Mouse (Mus musculus): ENCODE measurements around the gene Echdc2.
"Not testable (repeated sequence)": the region's sequence is repeated elsewhere in the genome, so short reads cannot be mapped to it uniquely, and the experiment has no call there.

The Echdc2 gene

DNA sequence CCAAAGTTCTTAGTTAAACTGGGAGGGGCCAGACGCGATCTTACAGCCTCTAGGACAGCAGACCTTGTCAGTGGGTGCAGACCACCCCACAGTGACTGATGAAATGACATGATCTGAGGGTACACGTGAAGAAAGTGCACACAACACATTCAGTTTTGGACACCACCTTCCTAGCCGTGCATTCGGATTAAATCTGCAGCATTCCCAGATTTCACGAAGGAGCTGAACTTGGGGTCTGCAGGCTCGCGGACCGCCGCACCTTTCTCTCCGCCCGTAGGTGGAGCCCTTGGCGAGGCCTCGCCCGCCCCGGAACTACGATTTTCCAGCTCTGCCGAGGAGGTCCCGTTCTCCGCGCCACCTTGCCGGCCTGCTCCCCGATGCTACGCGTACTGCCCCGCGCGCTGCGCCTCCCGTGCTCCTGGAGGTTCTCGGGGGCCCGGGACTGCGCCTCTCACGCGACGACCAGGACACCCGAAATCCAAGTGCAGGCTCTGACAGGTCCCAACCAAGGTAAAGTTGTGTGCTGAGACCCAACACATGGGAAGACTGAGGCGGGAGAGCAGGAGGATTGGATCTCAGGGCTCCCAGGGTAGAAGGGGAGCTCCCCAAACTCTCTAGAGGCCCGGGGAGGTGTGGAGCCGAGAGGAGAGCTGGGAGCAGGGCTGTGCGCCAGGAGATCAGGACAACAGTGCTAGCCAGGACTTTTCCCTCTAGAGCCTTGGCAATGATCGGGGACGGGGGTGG lies at the start of gene Echdc2:
Echdc2 (plus strand) TSS at position 286 of the 744 bp plus-strand sequence.
- peak; percentile 46 for DNase-seq

DNA sequence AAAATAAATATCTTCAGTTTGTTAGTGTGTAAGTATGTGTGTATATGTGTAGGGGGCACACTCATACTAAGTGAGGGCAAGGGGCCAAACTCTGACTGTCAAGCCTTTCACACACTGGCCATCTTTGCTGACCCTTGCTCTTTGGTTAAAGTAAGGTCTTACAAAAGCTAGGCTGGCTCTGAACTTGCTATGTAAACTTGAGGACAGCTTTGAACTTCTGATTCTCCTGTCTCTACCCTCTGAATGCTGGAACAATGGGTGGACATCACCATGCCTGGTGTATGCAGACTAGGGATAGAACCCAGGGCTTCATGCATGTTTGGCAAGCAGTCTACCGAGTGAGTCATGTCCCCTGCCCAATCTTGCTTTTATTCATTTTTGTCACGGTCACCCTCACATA lies 48.8 kb upstream of the Echdc2 start:
- no peak for DNase-seq

DNA sequence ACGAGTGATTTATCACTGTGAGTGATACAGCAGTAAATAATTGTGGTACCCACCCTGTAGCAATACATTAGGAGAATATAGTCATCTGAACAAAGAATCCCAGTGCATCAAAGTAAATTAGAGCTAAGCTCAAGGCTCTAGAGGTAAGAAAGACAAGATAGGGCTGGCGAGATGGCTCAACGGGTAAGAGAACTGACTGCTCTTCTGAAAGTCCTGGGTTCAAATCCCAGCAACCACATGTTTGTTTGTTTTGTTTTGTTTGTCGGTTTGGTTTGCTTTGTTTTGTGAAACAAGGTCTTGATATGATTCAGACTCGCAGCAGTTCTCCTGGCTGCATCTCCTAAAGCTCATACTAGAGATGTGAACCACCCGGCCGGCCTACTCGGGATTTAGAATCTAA lies 47.7 kb upstream of the Echdc2 start:
- DNase-seq: peak; percentile 7

DNA sequence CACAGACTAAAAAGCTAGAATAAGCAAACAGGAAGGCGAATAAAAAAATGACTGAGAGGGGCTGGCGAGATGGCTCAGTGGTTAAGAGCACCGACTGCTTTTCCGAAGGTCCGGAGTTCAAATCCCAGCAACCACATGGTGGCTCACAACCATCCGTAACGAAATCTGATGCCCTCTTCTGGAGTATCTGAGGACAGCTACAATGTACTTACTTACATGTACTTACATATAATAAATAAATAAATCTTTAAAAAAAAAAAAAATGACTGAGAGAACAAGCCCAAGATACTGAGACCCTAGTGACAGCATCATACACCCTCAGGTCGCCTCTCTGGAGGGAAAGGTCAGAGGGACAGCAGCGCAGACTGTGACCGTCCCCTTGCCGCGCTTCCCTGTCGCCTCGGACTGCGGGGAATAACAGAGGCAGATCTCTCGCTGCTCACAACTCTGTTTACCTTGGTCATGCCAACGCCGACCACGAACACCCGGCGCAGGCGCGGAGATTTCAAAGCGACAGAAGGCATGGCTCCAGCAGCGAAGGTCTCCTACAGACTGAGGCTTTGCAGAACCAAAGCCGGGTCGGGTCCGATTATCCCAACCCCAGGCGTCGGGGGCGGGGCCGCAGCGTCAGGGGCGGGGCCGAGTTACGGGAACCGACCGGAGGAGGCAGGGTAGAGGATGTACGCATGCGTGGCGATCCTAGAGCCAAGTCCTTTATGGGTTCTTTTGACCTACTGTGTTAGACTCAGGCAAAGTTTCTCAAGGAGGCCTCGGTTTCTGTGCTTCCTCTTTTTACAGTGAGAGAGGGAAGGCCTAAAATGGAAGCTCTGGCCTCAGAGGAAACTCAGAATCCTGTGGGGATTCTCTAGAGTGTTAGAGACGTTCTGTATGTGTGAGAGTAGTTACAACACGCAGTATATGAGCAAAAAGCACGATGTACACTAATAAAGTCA lies 47.0 kb upstream of the Echdc2 start:
- DNase-seq: peak; percentile 97

DNA sequence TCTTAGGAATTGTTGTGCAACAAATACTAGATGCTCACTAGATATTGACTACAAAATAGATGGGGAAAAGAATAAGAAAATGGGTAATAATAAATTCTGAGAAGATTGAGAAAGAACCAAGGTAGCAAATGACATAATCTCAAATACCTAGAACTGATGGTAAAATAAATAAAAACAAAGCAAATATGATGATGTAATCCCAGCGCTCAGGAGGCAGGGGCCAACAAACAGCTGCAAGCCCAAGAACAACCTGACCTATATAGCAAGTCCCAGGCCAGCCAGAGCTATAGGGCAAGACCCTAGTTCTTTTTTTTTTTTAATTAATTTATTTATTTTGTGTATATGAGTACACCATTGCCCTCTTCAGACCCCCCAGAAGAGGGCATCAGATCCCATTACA lies 41.1 kb upstream of the Echdc2 start:
- no peak for DNase-seq

DNA sequence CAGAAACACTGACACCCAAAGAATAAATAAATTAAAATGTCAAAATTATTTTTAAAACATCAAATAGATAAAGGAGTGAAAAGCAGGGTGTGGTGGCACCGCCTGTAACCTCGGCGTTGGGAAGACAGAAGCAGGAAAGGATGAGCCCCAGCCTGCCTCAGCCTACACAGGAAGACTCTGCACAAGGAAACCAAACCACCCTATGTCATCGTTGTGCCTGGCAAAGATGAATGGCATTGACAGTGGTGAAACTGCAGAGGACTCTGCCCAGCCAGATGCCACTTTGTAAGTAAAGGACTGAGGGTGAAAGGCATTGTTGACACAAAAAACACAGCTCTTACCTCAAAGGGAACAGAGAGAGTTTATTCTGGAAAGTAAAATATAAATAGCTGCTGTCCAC lies 39.0 kb upstream of the Echdc2 start:
- DNase-seq: no peak

DNA sequence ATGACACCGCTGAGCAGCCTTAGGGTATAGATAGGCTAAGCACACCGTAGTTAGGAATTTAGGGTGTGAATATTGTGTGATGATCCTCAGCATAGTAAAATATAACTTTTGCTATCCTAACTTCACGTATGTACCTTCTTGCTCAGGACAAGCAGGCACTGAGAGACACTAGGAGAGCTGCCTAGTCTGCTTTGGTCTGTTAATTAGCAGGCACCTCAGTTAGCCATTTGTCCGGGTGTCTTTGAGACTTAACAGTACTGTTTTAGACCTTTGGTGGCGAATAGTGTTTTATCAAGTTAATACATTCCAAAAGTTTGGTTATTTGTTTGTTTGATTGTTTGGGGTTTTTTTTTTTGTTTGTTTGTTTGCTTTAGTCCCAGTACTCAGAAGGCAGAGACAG lies 37.7 kb upstream of the Echdc2 start:
- no peak for DNase-seq

DNA sequence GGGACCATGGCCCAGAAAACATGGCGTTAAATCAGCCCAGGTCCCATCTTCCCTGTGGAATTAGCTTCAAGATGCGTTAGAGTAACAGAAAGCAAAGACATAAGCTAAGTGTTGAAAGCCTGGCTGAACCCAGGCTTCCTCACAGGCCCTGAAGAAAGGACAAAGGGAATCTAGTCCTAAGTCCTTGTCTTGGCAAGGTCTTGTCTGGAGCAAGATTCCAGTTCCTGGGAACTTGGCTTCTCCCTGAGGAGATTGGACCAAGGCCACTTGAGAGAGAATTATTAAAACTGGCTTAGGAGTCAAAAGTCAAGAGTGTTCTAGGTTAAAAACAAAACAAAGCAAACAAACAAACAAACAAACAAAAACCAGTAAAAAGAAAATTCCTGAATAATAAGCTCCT lies 36.9 kb upstream of the Echdc2 start:
- DNase-seq: no peak

DNA sequence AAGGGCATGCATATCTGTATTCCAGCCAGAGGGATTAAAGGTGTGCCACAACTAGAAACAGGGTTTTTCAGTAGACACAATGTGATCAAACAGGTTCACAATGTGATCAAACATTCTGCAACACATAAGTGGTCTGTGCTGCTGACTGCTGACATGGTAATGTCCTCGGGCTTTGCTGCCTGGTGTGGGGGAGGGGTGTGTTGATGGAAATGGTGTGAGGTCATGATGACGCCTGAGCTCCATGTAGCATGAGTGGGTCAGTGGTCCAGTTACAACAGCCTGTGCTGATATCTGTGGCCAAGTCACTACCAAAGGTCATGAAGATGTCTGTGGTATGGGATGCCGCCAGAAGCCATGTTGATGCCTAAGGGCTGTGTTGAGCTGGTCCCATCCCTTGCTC lies 34.8 kb upstream of the Echdc2 start:
- DNase-seq: no peak

DNA sequence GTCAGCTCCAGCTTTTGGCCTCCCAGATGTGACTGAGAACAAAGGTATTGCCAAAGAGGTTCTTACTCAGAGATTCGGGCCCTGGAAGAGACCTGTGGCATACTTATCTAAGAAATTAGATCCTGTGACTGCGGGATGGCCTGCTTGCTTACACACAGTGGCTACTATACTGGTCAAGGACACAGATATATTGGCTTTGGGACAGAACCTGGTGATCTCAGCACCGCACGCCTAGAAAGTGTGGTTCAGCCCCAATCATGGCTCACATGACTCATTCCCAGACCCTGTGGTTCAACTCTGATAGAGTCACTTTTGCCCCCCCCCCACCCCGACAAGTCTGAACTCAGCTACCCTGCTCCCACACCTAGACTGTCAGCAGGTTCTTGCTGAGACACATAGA lies 28.3 kb upstream of the Echdc2 start:
- no peak for DNase-seq

DNA sequence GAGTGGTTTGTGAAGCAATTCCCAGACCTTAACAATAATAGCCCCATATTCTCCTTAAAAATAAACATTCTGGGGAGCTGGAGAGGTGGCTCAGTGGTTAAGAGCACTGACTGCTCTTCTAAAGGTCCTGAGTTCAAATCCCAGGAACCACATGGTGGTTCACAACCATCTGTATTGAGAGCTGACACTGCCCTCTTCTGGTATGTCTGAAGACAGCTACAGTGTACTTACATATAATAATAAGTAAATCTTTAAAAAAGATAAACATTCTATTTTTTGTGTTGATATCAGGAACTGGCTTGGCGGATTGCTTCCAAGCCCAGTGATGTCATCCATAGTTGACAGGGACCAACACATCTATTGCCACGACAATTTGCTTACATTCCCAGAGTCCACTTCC lies 22.1 kb upstream of the Echdc2 start:
- DNase-seq: not testable (repeated sequence)

DNA sequence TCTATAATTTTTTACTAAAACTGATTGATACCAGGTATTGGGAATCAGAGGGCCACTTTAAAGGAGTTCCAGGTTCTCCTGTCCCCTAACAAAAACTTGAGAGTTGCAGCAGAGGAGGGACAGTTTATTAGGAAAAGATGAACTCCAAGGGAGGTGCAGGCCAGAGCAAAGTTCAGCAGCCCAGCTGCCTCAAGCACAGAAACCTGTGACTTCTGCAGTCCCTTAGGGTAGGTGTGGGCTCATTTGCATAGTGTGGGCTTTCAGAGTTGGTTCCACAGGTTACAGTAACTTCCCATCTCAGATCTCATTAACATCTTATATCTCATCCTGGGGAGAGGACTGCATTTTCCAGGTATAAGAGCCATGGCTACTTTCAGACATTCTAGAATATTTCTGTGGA lies 21.5 kb upstream of the Echdc2 start:
- no peak for DNase-seq

DNA sequence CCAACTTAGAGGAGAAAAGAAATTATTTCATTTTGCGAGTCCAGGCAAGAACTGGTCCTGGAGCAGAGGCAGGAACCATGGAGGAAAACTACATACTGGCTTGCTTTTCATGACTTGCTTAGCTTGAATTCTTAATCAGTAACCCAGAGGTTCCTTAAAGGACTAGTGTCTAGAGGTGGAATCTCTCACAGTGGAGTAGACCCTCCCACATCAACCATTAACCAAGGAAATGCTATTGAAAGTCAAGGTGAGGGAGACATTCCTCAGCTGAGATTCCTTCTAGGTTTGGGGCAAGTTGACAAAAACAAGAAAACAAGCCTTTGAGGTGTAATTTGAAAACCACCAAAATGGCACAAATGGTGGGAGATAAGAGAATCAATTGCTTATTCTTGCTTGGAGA lies 20.4 kb upstream of the Echdc2 start, which contains the start of gene Scp2:
Scp2 (minus strand) TSS at position 119 of the 400 bp plus-strand sequence.
- no peak for DNase-seq

DNA sequence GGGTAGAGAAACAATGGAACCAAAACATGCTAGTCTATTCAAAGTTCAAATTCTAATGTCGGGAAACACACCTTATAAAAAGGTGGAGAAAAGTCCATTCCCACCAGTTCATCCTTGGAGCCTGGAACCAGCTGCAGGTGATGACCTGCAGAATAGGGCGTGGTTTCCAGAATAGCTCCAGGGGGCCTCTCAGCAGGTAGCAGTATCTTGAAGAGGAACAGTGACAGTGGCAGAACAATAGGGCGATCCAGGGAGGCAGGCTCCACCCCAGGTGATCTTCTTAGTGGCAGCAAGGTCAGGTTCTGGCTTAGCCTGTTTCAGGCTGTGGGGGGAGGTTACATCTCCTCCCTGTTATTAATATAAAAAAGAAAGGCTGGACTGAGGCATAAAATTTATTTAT lies 19.7 kb upstream of the Echdc2 start:
- not testable (repeated sequence) for DNase-seq

DNA sequence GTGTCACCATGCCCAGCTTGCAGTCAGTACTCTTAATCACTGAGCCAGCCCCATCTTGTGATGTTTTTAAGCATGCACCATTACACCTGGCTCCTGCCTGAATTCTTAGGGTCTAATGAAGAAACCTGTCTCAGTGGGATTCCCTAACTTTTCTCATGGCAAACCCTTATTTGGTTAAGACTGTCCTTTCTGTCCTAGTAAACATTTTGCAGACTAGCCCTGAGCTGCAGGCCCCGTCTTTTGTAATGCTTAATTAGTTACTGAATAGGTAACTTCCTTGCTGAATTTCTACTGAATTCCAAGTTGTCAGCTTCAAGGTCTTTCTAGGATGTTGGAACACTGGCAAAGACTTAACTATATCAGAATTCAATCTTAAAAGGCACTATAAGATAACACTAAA lies 10.1 kb upstream of the Echdc2 start:
- DNase-seq: not testable (repeated sequence)

DNA sequence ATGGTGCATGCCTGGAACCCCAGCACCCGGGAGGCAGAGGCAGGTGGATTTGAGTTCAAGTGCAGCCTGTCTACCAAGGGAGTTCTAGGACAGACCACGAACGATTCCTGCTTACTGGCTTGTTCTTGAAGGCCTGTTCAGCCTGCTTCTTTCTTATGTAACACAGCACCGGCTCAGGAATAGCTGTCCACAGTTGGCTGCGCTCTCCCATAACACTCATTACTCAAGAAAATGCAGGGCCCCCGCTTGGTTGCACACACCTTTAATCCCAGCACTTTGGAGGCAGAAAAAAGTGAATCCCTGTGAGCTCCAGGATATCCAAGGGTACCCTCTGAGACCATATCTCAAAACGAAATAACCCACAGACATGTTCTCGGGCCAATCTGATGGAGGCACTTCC lies 3.3 kb upstream of the Echdc2 start:
- no peak for DNase-seq

DNA sequence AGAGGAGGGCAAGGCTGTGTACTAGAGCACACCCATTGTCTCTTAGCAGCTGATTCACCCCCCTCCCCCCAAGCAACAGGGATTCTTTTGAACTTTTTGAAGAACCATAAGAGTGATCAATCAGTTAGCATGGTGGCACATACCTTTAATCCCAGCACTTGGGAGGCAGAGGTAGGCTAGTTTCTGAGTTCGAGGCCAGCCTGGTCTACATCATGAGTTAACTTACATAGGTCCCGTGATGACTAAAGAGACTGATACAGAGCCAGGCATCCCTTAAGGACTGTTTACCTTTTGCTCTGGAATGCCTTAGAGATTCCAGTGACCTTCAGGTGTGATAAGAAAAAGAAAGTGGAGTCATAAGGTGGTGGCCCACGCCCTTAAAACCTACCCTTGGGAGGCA lies 1.9 kb upstream of the Echdc2 start:
- no peak for DNase-seq

DNA sequence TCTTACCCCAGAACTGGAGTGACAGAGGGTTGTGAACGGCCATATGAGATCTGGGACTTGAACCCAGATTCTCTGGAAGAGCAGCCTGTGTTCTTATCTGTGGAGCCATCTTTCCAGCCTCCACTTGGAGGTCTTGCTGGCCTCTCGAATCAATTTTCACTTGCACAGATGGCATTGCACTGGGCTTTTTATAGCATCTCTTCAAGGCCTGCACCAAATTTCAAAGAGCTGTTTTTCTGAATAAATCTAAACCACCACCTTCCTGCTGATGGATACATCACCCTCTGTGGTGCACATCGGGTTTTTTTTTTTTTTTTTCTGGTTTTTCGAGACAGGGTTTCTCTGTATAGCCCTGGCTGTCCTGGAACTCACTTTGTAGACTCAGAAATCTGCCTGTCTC lies 1.6 kb downstream of the Echdc2 start:
- DNase-seq: no peak

DNA sequence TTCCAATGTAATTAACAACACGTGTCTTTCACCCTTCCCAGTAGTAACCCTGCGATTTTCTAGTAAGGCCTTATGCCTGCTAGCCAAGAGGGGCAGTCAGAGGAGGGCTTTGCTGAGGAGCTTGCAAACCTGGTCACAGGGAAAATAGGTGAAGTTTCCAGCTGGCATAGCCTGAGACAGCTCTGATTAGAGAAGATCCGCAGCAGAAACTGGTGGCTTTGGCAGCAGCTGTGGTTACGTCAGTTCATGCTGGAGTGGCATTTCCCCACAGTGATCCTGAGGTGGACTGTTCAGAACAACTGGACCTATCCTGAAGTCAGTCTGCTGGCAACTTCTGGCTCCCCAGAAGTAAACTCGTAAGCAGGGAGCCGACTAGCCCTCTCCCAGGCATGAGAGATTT lies 2.8 kb downstream of the Echdc2 start:
- DNase-seq: no peak

DNA sequence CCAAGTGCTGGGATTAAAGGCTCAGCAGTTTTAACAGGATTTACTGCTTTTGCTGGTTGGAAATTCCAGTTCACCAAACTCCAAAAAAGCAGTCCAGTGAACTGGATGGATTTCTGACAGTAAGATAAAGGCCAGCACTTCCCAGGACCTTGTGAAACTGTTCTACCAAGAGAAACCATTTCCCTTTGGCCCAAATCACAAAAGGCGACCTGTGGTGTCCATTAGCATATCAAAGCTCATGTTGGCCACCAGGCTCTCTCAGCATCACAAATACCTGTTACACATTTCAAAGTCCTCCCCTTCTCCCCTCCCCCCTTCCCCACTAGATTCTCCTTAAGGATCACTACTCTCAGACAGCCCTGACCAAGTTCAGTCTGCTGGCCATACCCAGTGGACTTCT lies 17.0 kb downstream of the Echdc2 start:
- DNase-seq: no peak

DNA sequence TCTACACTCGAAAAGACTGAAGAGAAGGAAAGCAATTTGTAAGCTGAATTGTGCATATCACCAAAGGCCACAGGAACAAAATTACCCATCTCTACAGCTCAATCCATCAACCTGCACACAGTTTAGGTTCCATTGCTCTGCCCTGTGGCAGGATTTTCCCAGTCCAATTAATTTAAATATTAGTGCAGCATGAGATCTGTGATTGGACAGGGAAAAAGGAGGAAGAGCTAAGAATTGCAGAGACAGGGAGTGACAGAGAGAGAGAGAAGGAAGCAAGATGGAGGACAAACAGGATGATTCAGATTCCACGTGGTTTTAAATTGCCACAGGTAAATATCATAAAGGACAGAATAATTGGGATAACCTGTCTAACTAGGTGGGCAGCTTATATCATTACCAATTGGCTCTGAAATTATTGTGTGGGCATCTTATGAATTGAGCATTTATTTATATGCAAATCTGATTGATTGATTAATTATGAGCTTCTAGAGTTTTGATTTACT lies 27.6 kb downstream of the Echdc2 start:
- DNase-seq: no peak

DNA sequence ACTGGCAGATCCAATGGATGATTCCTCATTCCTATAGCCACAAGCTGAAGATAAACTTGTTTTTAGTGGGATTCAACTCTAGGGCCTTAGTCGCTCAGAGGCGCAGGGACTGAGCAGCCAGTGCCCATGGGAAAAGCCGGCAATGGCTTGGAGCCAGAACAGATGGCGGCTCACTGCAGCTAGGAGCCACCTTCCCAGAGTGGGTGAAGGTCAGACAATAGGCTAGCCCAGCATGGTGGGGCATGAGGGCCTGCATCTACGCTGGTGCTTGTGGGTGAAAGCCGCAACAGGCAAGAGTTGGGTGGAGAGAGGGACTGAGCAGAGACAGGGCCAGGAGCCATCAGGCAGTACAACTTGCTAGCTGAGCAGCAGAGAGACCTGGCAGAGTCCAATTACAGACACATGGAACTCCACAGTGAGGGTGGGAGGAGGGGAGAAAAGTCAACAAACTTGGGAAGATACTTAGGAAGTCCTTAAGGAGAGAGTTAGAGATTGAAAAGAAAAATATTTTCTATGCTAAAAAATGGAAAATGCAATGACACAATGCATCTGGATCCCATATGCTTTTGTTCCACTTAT lies 31.1 kb downstream of the Echdc2 start:
- no peak for DNase-seq

DNA sequence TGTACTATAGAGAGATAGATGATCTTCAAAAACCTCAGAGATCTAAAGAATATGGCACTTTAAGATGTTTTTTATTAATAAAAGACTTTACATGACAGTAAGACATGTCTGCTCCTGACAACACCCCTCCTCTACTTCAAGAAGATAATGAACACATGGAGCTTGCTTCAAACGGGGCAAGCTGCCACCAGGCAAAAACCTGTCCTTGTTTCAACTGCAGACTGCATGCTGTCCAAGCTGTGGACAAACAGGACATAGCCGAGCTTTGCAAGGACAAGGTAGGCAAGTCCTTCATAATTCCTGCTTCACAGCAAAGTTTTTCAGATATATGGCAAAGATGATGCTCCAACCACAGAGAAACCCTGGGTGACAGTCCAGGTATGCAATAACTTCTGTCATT lies 34.0 kb downstream of the Echdc2 start:
- no peak for DNase-seq

DNA sequence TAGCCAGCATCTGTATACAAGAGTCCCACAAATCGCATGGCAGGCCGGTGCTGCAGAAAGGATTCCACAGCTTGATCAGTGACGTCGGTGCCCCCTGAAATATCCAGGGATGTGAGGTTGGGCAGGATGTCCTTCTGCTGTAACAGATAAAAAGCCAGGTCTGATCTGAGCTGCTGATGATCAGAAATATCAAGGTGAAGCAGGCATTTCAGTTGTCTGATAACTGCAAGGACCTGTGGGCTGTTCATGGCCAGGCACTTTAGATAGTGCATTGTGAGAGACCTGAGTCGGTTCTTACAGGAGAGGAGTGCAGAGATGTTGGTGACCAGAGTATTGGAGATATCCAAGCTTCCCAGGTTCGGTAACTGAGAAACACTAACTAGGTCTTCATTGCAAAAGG lies 39.4 kb downstream of the Echdc2 start:
- no peak for DNase-seq
